Mouse (Mus musculus) urinary bladder, postnatal 4 days (tissue): ENCODE results near the gene Slc1a2.

ENCODE experiments used
- DNase-seq, 2 experiments: peaks; one replicate each; pipeline ENCODE4 v3.0.0; 2021 to 2022; ENCODE audit warnings: low spot score in 2 of 2

Gene Slc1a2

DNA sequence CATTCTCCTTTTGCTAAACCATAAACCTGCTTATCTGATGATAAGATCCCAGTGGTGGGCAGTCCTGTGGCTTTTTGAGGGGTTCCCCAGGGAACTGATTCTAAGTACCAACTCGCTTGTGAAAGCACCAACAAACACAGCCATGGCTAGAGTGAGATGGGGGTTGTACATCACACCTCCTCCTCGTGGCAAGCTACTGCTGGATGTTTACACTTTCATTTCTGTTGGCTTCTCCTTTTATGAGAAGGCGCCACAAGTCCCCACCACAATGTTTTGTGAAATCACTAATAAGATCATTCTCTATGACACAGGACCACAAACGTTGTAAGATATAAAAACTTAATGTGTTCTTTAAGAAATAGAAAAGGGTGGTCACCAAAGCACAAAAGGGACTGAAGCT lies 154.3 kb downstream of the Slc1a2 start:
- DNase-seq, result no peak

DNA sequence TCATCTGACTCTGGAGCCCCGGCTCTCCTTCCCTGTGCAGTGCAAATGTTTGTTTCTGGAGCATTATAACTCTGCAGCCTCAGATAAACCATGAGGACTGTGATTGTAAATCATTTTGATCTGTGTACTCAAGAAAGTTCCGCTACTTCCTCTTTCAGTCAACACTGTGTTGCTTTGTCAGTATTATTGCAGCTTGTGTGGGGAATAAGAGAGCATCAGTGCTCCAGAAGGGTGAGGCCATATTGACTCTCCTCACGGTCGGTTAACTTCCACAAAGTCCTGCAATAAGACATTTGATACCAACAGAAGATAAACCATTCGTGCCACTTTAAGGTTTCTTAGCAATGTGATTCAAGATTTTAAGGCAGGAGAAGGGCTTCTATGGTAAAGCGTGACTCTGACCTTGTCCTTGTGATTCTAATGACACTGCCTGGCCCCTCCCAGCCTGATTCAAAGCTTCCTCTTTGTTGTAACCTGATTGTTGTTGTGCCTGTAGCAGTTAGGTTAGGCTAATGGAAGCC lies 156.9 kb downstream of the Slc1a2 start:
- no peak for DNase-seq

DNA sequence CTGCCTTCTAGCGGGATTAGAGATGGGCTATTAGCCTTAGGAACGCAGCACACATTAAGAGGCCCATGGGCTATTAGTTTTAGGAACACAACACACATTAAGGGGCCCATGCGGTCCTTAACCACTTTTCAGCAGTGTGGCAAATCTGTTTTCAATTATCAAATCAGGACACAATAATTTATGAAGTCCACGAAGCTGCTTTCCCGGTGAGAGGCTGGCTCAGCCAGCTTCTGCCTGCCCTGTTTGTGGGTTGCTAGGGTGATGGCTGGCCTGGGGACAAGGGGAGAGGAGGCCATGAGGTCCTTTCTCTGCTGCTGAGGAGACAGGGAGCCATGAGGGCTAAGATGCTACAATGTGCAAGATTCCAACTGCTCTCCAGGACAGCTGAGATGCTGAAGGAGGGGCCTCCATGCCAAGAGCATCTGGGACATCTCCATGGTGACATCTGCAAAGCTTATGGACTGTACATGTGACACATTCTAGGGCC lies 161.8 kb downstream of the Slc1a2 start:
- no peak for DNase-seq

DNA sequence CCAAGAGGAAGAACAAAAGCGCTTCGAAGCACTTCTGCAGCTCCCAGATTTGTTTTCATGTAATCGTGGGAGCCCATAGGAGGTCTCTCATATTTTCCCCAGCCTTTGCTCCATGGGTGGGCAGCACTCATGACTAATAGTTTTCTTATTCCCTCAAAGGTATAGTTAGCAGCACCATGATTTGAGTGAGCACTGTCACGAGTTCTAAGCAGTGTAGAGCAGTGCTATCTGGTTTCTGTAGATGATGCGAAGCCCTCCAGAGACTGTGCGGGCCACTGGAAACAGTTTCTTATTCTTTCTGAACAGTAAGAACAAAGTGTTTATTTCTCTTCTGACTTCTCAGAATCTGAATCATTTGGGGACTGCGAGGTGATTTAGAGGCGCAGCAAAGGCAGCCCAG lies 162.3 kb downstream of the Slc1a2 start:
- no peak for DNase-seq

DNA sequence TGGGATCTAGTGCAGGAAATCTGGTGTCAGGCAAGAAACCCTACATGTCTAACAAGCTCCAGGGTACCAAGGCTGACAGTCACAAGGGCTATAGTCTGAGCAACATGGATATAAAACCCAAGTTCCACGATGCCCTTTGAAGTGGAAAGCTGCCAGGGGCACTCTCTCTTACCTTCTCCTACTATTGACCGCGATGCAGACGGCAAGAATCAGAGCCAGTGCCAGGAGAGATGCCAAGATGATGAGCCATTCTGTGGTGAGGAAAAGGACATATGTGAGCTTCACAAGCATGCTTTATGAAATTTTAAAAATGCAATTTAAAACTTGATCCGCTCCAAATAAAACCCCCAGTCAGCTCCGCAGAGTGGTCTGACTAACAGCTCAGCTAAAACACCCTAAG lies 163.6 kb downstream of the Slc1a2 start:
- no peak for DNase-seq

DNA sequence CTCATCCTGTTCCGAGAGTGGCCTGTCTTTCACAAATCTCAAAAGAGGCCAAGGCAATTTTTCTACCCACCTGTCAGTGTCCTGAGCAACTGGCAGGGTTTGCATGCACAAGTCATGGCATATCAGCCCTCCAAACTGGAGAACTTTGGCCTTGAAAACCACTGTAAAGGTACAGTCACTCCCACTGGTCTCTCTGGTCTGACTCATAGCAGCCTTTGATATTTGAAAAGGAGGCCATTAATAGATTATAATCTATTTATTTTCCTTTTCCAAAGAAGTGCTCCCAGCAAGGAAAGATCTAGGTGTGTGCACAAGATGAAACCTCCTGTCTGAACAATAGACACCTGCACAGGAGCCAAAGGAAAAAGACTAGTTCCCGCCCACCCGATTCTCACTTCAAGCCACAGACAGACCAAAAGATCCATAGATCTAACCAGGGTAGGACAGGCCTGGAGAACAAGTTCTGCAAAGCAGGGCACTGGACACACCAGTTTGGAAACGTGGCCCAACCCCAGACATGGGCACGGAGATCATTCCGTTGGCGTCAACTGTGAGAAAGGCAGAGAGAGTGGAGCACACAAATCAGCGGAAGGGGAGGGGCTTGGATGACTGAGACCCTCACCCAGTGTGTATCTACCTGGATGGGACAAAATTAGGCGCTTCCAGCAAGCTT lies 167.6 kb downstream of the Slc1a2 start:
- no peak for DNase-seq

DNA sequence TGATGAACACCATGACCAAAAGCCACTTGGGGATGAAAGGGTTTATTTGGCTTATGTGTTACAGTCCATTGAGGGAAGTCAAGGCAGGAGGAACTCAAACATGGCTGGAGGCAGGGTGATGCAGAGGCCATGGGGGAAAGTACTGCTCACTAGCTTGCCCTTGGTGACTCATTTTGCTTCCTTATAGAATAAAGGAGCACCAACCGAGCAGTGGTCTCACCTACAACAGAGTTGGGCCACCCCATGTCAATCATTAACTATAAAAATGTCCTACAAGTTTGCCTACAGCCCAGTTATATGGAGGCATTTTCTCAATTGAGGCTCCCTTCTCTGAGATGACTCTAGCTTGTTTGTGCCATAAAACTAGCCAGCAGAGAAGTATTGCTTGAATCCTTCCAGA lies 169.4 kb downstream of the Slc1a2 start:
- no peak for DNase-seq

DNA sequence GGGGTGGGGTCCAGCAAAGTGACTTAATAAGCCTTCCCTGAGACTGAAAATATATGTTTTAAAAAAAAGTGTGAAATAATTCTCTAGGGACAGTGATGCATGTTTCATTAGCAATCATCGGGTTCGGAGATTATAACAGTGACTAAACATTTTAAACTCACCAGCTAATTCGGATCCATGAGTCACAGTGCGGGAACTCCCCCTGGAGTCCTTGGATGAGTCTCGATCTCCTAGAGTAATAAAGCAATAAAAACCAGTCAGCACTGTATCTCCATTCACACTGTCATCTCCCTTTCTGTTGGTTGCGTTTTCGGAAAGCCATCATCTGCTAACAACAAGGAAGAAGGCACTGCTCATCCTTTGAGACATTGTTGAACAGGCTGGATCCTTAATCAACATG lies 169.9 kb downstream of the Slc1a2 start:
- no peak for DNase-seq

DNA sequence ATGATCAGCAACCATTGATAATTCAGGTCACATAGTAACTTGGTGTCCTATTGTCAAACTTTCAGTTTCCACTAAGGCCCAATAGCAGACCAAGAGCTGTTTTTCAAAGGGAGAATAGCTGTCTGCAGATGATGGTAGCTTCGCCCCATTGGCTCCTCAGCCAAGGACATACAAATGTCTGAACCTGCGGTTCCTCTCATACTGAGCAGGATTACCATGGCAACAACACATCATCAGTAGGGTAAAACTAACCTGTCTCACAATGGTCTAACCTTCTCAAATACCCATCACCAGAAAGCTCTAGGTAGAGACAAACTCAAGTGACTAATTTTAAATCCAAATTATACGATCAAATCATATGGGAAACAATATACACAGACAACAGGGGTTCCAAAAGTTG lies 170.7 kb downstream of the Slc1a2 start:
- DNase-seq, result peak in 1 of 2 experiments; percentile 79

DNA sequence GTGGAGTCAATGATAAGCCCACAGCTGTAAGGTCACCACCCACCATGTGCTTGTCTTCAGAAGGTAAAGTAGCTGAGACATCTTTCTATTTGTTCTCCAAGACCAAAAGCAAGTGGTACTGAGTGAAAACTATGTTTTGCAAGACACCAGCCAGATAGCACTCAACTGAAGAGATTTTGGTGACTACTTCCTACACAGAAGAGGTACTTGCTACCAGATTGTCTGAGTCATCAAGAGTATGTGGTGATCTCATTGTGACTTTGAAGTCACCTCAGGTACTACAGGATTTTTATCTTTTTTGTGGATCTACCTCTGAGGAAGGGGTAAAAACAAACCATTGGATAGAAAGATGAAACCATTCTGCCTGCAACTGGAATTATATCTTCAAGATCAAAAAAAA lies 173.1 kb downstream of the Slc1a2 start:
- DNase-seq, result no peak

DNA sequence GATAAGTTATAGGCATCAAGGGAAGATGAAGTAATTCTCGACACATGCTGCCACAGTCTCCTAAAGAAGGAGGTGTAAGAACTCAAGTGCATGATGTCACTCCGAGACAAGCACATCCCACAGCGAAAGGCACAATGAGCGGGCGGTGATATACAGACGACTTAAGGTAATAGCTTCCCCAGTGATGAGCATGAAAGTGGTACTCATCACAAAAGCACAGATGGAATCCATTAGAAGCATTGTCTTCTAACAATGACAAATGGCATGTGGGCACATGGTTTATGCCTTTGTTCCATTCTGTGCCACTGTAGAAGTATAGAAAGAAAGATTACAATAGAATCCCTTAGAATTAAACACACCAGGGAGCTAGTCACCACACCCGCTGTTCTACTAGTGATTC lies 179.7 kb downstream of the Slc1a2 start:
- DNase-seq, result no peak
